Mouse (Mus musculus): ENCODE measurements around the gene Satb2. TPM values are rescaled to one million over a fixed set of nuclear protein-coding genes. Genes with fewer than 3 reads are reported as not detected.

Gene Satb2
- polyA plus RNA-seq, 1 experiment = 0.15 TPM

DNA sequence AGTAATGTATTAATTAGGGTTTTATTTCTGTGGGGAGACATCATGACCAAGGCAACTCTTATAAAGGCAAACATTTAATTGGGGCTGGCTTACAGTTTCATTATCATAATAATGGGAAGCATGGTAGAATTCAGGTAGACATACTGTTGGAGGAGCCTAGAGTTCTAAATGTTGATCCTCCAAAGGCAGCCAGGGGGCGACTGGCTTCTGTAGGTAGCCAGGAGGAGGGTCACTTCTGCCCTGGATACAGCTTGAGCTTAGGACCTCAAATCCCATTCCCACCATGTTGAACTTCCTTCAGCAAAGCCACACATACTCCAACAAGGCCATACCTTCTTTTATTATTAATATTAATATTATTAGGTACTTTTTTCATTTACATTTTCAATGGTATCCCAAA, 225.2 kb downstream of the Satb2 start:
- Histone ChIP-seq H3K9me3 (peaks cover 19% of the 10 kb centered on the region), H3K36me3 (replicated peaks; ENCODE audit: low read length) (no peaks in the 10 kb centered on the region), H3K4me3 (replicated peaks) (no peak overlapping the region), H3K27me3 (replicated peaks) (no peaks in the 10 kb centered on the region), H3K4me1 (no peaks in the 10 kb centered on the region)
- TF ChIP-seq FLI1 (IDR thresholded peaks at IDR 0.05; ENCODE audit: low read length) = no peak
- no peak for TF ChIP-seq GATA1 (IDR thresholded peaks at IDR 0.05; ENCODE audit: borderline replicate concordance, low read length)

DNA sequence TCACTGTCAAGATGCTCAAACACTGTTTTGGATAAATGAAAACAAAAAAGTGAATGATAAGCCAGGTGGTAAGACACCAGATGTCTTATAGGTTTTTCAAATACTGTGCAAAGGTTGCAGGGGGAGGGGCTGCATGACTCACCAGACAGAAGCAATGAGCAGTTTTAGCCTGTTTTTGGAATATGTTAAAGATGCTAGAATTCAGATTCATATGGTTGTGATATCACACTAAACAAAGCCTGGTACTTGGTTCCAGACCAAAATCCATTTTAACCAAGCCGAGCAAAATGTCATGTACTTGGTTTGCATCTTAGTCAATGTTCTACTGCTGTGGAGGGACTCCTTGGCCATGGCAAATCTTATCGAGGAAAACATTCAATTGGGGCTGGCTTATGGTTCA, 227.8 kb downstream of the Satb2 start:
- H3K4me1 ChIP-seq = no peaks in the 10 kb centered on the region
- no peak for TF ChIP-seq GATA1 (IDR thresholded peaks at IDR 0.05; ENCODE audit: borderline replicate concordance, low read length)
- TF ChIP-seq FLI1 (IDR thresholded peaks at IDR 0.05; ENCODE audit: low read length) = no peak
- H3K4me3 ChIP-seq (replicated peaks) = no peak overlapping the region
- H3K27me3 ChIP-seq (replicated peaks) = no peaks in the 10 kb centered on the region
- H3K9me3 ChIP-seq = peaks cover 19% of the 10 kb centered on the region
- H3K36me3 ChIP-seq (replicated peaks; ENCODE audit: low read length) = no peaks in the 10 kb centered on the region

- H3K36me3 ChIP-seq (replicated peaks; ENCODE audit: low read length) = no peaks in the 10 kb centered on the region
- TF ChIP-seq FLI1 (IDR thresholded peaks at IDR 0.05; ENCODE audit: low read length) (no peak), GATA1 (IDR thresholded peaks at IDR 0.05; ENCODE audit: borderline replicate concordance, low read length) (no peak)
- H3K27me3 ChIP-seq (replicated peaks) = no peaks in the 10 kb centered on the region
- H3K4me1 ChIP-seq = no peaks in the 10 kb centered on the region
- H3K9me3 ChIP-seq = peaks cover 19% of the 10 kb centered on the region
- H3K4me3 ChIP-seq (replicated peaks) = no peak overlapping the region
Observed at GRCm38 (mm10) chr1:56749629-56750311, 228.7 kb downstream of the Satb2 start.

GRCm38 (mm10) chr1:56748876-56749493, 229.5 kb downstream of the Satb2 start:
- H3K4me3 ChIP-seq (replicated peaks) = no peak overlapping the region
- no peaks in the 10 kb centered on the region for H3K27me3 ChIP-seq (replicated peaks)
- H3K36me3 ChIP-seq (replicated peaks; ENCODE audit: low read length) = no peaks in the 10 kb centered on the region
- no peaks in the 10 kb centered on the region for H3K4me1 ChIP-seq
- no peak for TF ChIP-seq GATA1 (IDR thresholded peaks at IDR 0.05; ENCODE audit: borderline replicate concordance, low read length)
- TF ChIP-seq FLI1 (IDR thresholded peaks at IDR 0.05; ENCODE audit: low read length) = no peak
- peaks cover 19% of the 10 kb centered on the region for H3K9me3 ChIP-seq

Measured in megakaryocyte, embryonic 14.5 days (primary cell).